Mouse (Mus musculus) limb, embryonic 14.5 days (tissue): Measurements from ENCODE around the gene Plekhj1. TPM values are rescaled to one million over a fixed set of nuclear protein-coding genes. Genes with fewer than 3 reads are reported as not detected.

Experiments used
- ATAC-seq: fragments of 200-750 bp; cut with Nextera tagmentation; 2 replicates; pipeline ENCODE4 v1.8.0; 2017; ENCODE audit warnings: low read depth, moderate number of reproducible peaks, moderate TSS enrichment; ENCODE audit not compliant: low FRiP score
- DNase-seq: peaks from one replicate; pipeline ENCODE4 v3.0.0-alpha.2; 2015; ENCODE audit warnings: low spot score
- H3K27ac ChIP-seq: fragments of 300-500 bp; sonication (generic); replicated peaks from 2 replicates; pipeline ENCODE4 v1.5.1; 2014; ENCODE audit warnings: low read depth, mild to moderate bottlenecking, low read length, moderate library complexity, mixed read lengths
- H3K27me3 ChIP-seq: fragments of 300-500 bp; sonication (generic); 2 replicates; pipeline ENCODE4 v1.6.1; 2014; ENCODE audit warnings: low read length, mixed read lengths; ENCODE audit not compliant: control insufficient read depth, insufficient read depth
- H3K36me3 ChIP-seq: fragments of 300-500 bp; sonication (generic); 2 replicates; pipeline ENCODE4 v1.6.1; 2014; ENCODE audit warnings: mild to moderate bottlenecking, low read length, moderate library complexity, mixed read lengths; ENCODE audit not compliant: control insufficient read depth, insufficient read depth
- H3K4me1 ChIP-seq: fragments of 300-500 bp; sonication (generic); 2 replicates; pipeline ENCODE4 v1.6.1; 2014; ENCODE audit warnings: antibody characterized with exemption, low read length, mixed read lengths; ENCODE audit not compliant: control insufficient read depth, insufficient read depth
- H3K4me2 ChIP-seq: fragments of 300-500 bp; sonication (generic); replicated peaks from 2 replicates; pipeline ENCODE4 v1.6.1; 2014; ENCODE audit warnings: low read depth, mild to moderate bottlenecking, low read length, moderate library complexity; ENCODE audit not compliant: severe bottlenecking
- H3K4me3 ChIP-seq: fragments of 300-500 bp; sonication (generic); replicated peaks from 2 replicates; pipeline ENCODE4 v1.5.1; 2014; ENCODE audit warnings: low read length
- H3K9ac ChIP-seq: fragments of 300-500 bp; sonication (generic); 2 replicates; pipeline ENCODE4 v1.6.1; 2014; ENCODE audit warnings: mild to moderate bottlenecking, low read depth, low read length, moderate library complexity; ENCODE audit not compliant: severe bottlenecking
- H3K9me3 ChIP-seq: fragments of 300-500 bp; sonication (generic); 2 replicates; pipeline ENCODE4 v1.6.1; 2016; ENCODE audit warnings: low read length; ENCODE audit not compliant: control insufficient read depth
- POLR2A ChIP-seq: fragments of 200-500 bp; IDR thresholded peaks from 2 replicates; pipeline ENCODE4 v1.8.0; 2012; ENCODE audit warnings: inconsistent platforms, mild to moderate bottlenecking, moderate library complexity, borderline replicate concordance; ENCODE audit not compliant: insufficient read depth, insufficient read length; ENCODE audit errors: extremely low read depth
- WGBS: fragments of 180-500 bp; shearing (Covaris S2); extraction: QIAGEN DNeasy Blood & Tissue Kit; methylation state at CpG from one replicate; pipeline ENCODE4 v1.1.7; 2014; 5-methylcytosine and 5-hydroxymethylcytosine counted together
- polyA plus RNA-seq, 2 experiments: library from polyadenylated mRNA; depleted of rRNA in 1 of 2; stranded (reverse) in 1 of 2; unstranded in 1 of 2; fragments of >200 nt; fragmentation: Nextera tagmentation in 1 of 2; extraction: Ambion mirVana in 1 of 2; gene quantifications; 2 replicates each; pipeline versions ENCODE4 v1.2.1 to v1.2.3; 2012 to 2014

Plekhj1 gene
- polyA plus RNA-seq, 2 experiments = 109 to 119 TPM

GRCm38 (mm10) chr10:80776358-80776869 is 22.0 kb downstream of the Plekhj1 start:
- no peak for DNase-seq
- Histone ChIP-seq H3K36me3 (peaks cover 97% of the 10 kb centered on the region), H3K4me3 (no peak overlapping the region), H3K9me3 (no peaks in the 10 kb centered on the region), H3K9ac (no peak overlapping the region), H3K27me3 (no peaks in the 10 kb centered on the region), H3K4me2 (no peak overlapping the region), H3K4me1 (peaks cover 4% of the 10 kb centered on the region; the same call in 1 of the 2 replicates), H3K27ac (no peak overlapping the region)
- no peak for TF ChIP-seq POLR2A
- WGBS = 82% methylated on average over 6 of the region's 6 CpGs
- no peak for ATAC-seq

- no peak for ATAC-seq
- DNase-seq = no peak
- Histone ChIP-seq H3K4me3 (no peak overlapping the region), H3K9me3 (no peaks in the 10 kb centered on the region), H3K27ac (no peak overlapping the region), H3K4me1 (peaks cover 4% of the 10 kb centered on the region; the same call in 1 of the 2 replicates), H3K4me2 (no peak overlapping the region), H3K36me3 (peaks cover 97% of the 10 kb centered on the region), H3K27me3 (no peaks in the 10 kb centered on the region), H3K9ac (no peak overlapping the region)
- TF ChIP-seq POLR2A = no peak
- 87% methylated on average over 4 of the region's 4 CpGs for WGBS
Observed at GRCm38 (mm10) chr10:80775731-80776130, 22.7 kb downstream of the Plekhj1 start.

GRCm38 (mm10) chr10:80774981-80775380 is 23.4 kb downstream of the Plekhj1 start:
- TF ChIP-seq POLR2A = no peak
- H3K27ac ChIP-seq = no peak overlapping the region
- ATAC-seq = no peak

GRCm38 (mm10) chr10:80774549-80774948 is 23.9 kb downstream of the Plekhj1 start:
- H3K4me1 ChIP-seq = peaks cover 4% of the 10 kb centered on the region; the same call in 1 of the 2 replicates
- no peak for TF ChIP-seq POLR2A
- H3K36me3 ChIP-seq = peaks cover 97% of the 10 kb centered on the region
- no peak overlapping the region for H3K4me3 ChIP-seq
- ATAC-seq (peak; percentile 77), DNase-seq (peak; percentile 86)
- WGBS = 34% methylated on average over 2 of the region's 2 CpGs
- no peaks in the 10 kb centered on the region for H3K9me3 ChIP-seq
- no peak overlapping the region for H3K4me2 ChIP-seq
- no peak overlapping the region for H3K9ac ChIP-seq
- H3K27ac ChIP-seq = peak overlapping the region; percentile 39; the same call in 1 of the 2 replicates
- no peaks in the 10 kb centered on the region for H3K27me3 ChIP-seq

More at GRCm38 (mm10) chr10:80774981-80775380, 23.4 kb downstream of the Plekhj1 start:
- no peak overlapping the region for H3K9ac ChIP-seq
- 87% methylated on average over 4 of the region's 4 CpGs for WGBS
- no peak for DNase-seq
- H3K4me1 ChIP-seq = peaks cover 4% of the 10 kb centered on the region; the same call in 1 of the 2 replicates
- H3K9me3 ChIP-seq = no peaks in the 10 kb centered on the region
- no peak overlapping the region for H3K4me3 ChIP-seq
- no peak overlapping the region for H3K4me2 ChIP-seq
- H3K36me3 ChIP-seq = peaks cover 97% of the 10 kb centered on the region
- no peaks in the 10 kb centered on the region for H3K27me3 ChIP-seq

- WGBS = 79% methylated on average over 5 of the region's 5 CpGs
- Histone ChIP-seq H3K9me3 (no peaks in the 10 kb centered on the region), H3K27me3 (no peaks in the 10 kb centered on the region), H3K36me3 (peaks cover 95% of the 10 kb centered on the region), H3K4me3 (no peak overlapping the region), H3K4me1 (peaks cover 4% of the 10 kb centered on the region; the same call in 1 of the 2 replicates), H3K9ac (no peak overlapping the region), H3K27ac (no peak overlapping the region), H3K4me2 (no peak overlapping the region)
- no peak for ATAC-seq
- TF ChIP-seq POLR2A = no peak
- no peak for DNase-seq
Observed at GRCm38 (mm10) chr10:80773816-80774215, 24.6 kb downstream of the Plekhj1 start.
